Mouse (Mus musculus) liver, embryonic 12.5 days (tissue): Measurements from ENCODE around the gene Ncdn. TPM values are rescaled to one million over a fixed set of nuclear protein-coding genes. Genes with fewer than 3 reads are reported as not detected.

Experiments
- ATAC-seq: fragments of 200-750 bp; cut with Nextera tagmentation; 2 replicates; pipeline ENCODE4 v1.8.0; 2017; ENCODE audit warnings: moderate number of reproducible peaks, mild to moderate bottlenecking, moderate library complexity
- H3K27ac ChIP-seq: fragments of 300-500 bp; sonication (generic); 2 replicates; pipeline ENCODE4 v1.5.1; 2016; ENCODE audit warnings: mild to moderate bottlenecking
- H3K27me3 ChIP-seq: fragments of 300-500 bp; sonication (generic); replicated peaks from 2 replicates; pipeline ENCODE4 v1.6.1; 2016; ENCODE audit warnings: mild to moderate bottlenecking, moderate library complexity
- H3K36me3 ChIP-seq: fragments of 300-500 bp; sonication (generic); 2 replicates; pipeline ENCODE4 v1.6.1; 2016; ENCODE audit warnings: mild to moderate bottlenecking, moderate library complexity
- H3K4me1 ChIP-seq: fragments of 300-500 bp; sonication (generic); 2 replicates; pipeline ENCODE4 v1.6.1; 2016
- H3K4me2 ChIP-seq: fragments of 300-500 bp; sonication (generic); 2 replicates; pipeline ENCODE4 v1.6.1; 2016; ENCODE audit warnings: mild to moderate bottlenecking, moderate library complexity
- H3K4me3 ChIP-seq: fragments of 300-500 bp; sonication (generic); 2 replicates; pipeline ENCODE4 v1.5.1; 2016; ENCODE audit warnings: mild to moderate bottlenecking, moderate library complexity
- H3K9ac ChIP-seq: fragments of 300-500 bp; sonication (generic); 2 replicates; pipeline ENCODE4 v1.6.1; 2016; ENCODE audit warnings: mild to moderate bottlenecking, moderate library complexity
- H3K9me3 ChIP-seq: fragments of 300-500 bp; sonication (generic); replicated peaks from 2 replicates; pipeline ENCODE4 v1.6.1; 2016; ENCODE audit warnings: mild to moderate bottlenecking, moderate library complexity
- WGBS: fragments of 180-500 bp; shearing (Covaris S2); methylation state at CpG from one replicate; pipeline ENCODE4 v1.1.7; 2016; ENCODE audit not compliant: insufficient replicate concordance; 5-methylcytosine and 5-hydroxymethylcytosine counted together
- polyA plus RNA-seq: library from polyadenylated mRNA; unstranded; fragments of >200 nt; fragmentation: Nextera tagmentation; extraction: Ambion mirVana; gene quantifications from 2 replicates; pipeline ENCODE4 v1.2.1, GENCODE M21; 2016

Ncdn gene
- polyA plus RNA-seq, 1 experiment from 2014 or later = 15.2 TPM

- Histone ChIP-seq H3K4me2 (no peak overlapping the region), H3K9me3 (no peaks in the 10 kb centered on the region), H3K4me1 (peaks cover 32% of the 10 kb centered on the region), H3K9ac (no peak overlapping the region), H3K27ac (no peak overlapping the region), H3K27me3 (no peaks in the 10 kb centered on the region), H3K4me3 (no peak overlapping the region), H3K36me3 (peaks cover 47% of the 10 kb centered on the region)
- ATAC-seq = no peak
- WGBS = 86% methylated on average over 8 of the region's 8 CpGs
These were observed 2.2 kb downstream of the Ncdn start for GRCm38 (mm10) chr4:126750863-126751555.

GRCm38 (mm10) chr4:126750046-126750683, 3.1 kb downstream of the Ncdn start:
- 86% methylated on average over 26 of the region's 26 CpGs for WGBS
- H3K27me3 ChIP-seq = no peaks in the 10 kb centered on the region
- H3K9me3 ChIP-seq = no peaks in the 10 kb centered on the region
- H3K4me1 ChIP-seq = peaks cover 32% of the 10 kb centered on the region
- no peak overlapping the region for H3K27ac ChIP-seq
- peaks cover 55% of the 10 kb centered on the region for H3K36me3 ChIP-seq
- H3K4me2 ChIP-seq = no peak overlapping the region
- H3K4me3 ChIP-seq = no peak overlapping the region
- no peak for ATAC-seq
- H3K9ac ChIP-seq = no peak overlapping the region

DNA sequence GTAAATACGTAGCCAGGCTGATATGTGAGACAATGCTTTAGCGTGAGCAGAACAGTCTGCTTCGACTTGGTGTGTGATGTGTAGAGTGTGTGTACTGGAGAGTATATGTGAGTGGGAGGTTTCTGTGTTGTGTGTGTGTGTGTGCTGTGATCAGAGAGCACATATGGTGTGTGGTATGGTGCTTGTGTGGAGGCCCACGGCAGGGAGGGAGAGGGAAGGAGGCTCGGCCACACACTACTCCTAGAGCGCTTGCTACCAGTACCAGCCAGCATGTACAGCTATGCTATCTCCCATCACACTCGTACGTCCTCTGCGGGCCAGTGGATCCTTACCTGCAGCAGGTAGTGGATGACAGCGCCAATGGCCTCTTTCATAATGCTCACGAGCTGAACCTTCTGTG, 3.7 kb downstream of the Ncdn start:
- H3K36me3 ChIP-seq = peaks cover 62% of the 10 kb centered on the region
- no peak for ATAC-seq
- H3K4me1 ChIP-seq = peaks cover 28% of the 10 kb centered on the region
- WGBS = 82% methylated on average over 11 of the region's 11 CpGs
- H3K4me3 ChIP-seq = no peak overlapping the region
- H3K4me2 ChIP-seq = no peak overlapping the region
- no peak overlapping the region for H3K9ac ChIP-seq
- no peaks in the 10 kb centered on the region for H3K9me3 ChIP-seq
- H3K27ac ChIP-seq = no peak overlapping the region
- H3K27me3 ChIP-seq = no peaks in the 10 kb centered on the region

DNA sequence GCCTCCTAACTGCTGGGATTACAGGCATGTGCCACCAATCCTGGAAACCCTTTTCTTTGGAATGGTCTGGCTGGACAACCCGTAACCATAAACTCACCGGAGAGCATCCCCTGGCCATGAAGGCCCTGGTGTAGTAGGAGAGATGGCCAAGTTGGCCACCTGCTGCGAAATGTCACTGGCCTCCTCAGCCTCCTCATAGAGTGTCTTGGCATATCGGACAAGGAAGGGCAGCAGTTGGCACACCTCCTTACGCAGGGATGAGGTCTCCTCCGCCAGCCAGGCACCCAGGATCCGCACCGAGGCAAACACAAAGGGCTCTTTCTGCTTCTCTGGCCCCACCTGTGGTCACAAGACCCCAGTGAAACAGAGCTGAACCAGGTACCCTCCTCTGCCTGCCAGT, 4.9 kb downstream of the Ncdn start:
- Histone ChIP-seq H3K4me3 (no peak overlapping the region), H3K27me3 (no peaks in the 10 kb centered on the region), H3K4me1 (peaks cover 21% of the 10 kb centered on the region), H3K9ac (no peak overlapping the region), H3K4me2 (no peak overlapping the region), H3K36me3 (peaks cover 65% of the 10 kb centered on the region), H3K27ac (no peak overlapping the region), H3K9me3 (no peaks in the 10 kb centered on the region)
- ATAC-seq = no peak
- WGBS = 82% methylated on average over 8 of the region's 8 CpGs

- WGBS = 76% methylated on average over 10 of the region's 10 CpGs
- Histone ChIP-seq H3K4me3 (no peak overlapping the region), H3K36me3 (peaks cover 65% of the 10 kb centered on the region), H3K9me3 (no peaks in the 10 kb centered on the region), H3K4me1 (peaks cover 10% of the 10 kb centered on the region; the same call in 1 of the 2 replicates), H3K9ac (no peak overlapping the region), H3K27ac (no peak overlapping the region), H3K27me3 (no peaks in the 10 kb centered on the region), H3K4me2 (no peak overlapping the region)
- ATAC-seq = no peak
These were observed 6.9 kb downstream of the Ncdn start for GRCm38 (mm10) chr4:126746194-126746840.

- Histone ChIP-seq H3K4me1 (peaks cover 11% of the 10 kb centered on the region; the same call in 1 of the 2 replicates), H3K36me3 (peaks cover 62% of the 10 kb centered on the region), H3K9ac (no peak overlapping the region), H3K27me3 (no peaks in the 10 kb centered on the region), H3K4me3 (no peak overlapping the region), H3K4me2 (no peak overlapping the region), H3K9me3 (no peaks in the 10 kb centered on the region), H3K27ac (no peak overlapping the region)
- ATAC-seq = no peak
- whole genome bisulfite sequencing = 43% methylated on average over 13 of the region's 13 CpGs
These were observed 7.6 kb downstream of the Ncdn start for GRCm38 (mm10) chr4:126745506-126746193.

DNA sequence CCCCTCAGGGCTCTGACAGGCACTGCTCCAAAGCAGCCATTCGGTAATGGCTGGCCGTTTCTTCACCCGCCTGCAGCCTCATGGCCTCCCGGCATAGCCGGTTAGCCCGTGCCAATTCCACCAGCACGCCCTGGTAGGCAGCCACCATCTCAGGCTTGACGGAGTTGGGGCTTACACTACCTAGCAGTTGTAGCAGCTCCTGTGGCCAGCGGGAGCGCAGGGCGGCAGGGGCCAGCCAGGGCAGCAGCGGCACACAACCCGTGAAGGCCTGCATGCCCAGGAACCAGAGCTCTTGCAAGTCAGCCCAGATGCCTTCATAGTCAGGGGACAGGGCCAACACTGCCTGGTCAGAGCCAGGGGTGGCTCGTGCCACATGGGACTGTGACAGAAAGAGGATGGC, 8.4 kb downstream of the Ncdn start:
- H3K36me3 ChIP-seq = peaks cover 54% of the 10 kb centered on the region
- 87% methylated on average over 14 of the region's 14 CpGs for WGBS
- H3K4me1 ChIP-seq = peaks cover 11% of the 10 kb centered on the region; the same call in 1 of the 2 replicates
- no peak overlapping the region for H3K4me2 ChIP-seq
- H3K9me3 ChIP-seq = no peaks in the 10 kb centered on the region
- no peak overlapping the region for H3K9ac ChIP-seq
- ATAC-seq = no peak
- peaks cover 6% of the 10 kb centered on the region for H3K27me3 ChIP-seq
- no peak overlapping the region for H3K4me3 ChIP-seq
- H3K27ac ChIP-seq = no peak overlapping the region

- ATAC-seq = no peak
- Histone ChIP-seq H3K27ac (no peak overlapping the region), H3K9me3 (no peaks in the 10 kb centered on the region), H3K9ac (no peak overlapping the region), H3K4me3 (no peak overlapping the region), H3K27me3 (peaks cover 17% of the 10 kb centered on the region), H3K4me2 (no peak overlapping the region), H3K36me3 (peaks cover 43% of the 10 kb centered on the region), H3K4me1 (peaks cover 11% of the 10 kb centered on the region; the same call in 1 of the 2 replicates)
- 33% methylated on average over 11 of the region's 11 CpGs for WGBS
These were observed 9.5 kb downstream of the Ncdn start for GRCm38 (mm10) chr4:126743713-126744112.

DNA sequence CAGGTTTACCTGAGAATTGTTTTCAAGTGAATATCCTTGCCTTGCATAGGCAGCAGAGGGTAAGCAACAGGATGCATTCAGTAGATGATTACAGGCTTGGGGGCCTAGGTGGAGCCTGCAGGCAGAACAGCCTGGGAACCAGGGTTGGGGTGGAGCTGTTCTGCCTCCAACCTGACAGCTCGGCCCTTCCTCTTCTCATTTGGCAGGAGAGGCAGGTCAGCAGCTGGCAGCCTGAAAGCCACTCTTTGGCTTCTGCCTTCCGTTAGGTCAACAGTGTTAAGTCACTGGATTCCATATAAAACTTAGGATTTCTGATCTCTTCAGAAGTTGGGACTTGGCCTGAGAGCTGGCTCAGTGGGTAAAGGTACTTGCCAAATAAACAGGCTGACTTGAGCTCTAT, 10.3 kb downstream of the Ncdn start:
- no peak overlapping the region for H3K27ac ChIP-seq
- WGBS = 59% methylated on average over 2 of the region's 2 CpGs
- ATAC-seq = no peak

DNA sequence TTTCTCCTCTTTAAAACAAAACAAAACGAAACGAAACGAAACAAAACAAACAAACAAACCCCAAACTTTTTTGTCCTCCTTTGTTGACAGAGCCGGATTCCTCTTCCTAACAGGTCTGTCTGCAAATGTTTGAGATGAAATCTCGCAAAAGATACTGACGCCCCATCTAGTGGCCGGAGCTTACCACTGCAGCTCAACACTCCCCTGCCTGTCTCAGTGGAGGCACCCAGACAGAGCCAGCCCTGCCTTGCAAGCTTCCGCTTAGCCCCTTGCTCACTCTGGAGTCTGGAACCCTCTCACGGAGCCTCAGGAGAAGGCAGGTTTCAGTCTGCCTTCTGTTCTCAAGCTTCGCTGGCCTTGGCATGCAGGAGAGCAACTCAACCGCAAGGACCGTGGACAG, 11.8 kb downstream of the Ncdn start:
- H3K9ac ChIP-seq = no peak overlapping the region
- H3K4me2 ChIP-seq = peak overlapping the region; percentile 27; the same call in 1 of the 2 replicates
- peaks cover 6% of the 10 kb centered on the region; the same call in 1 of the 2 replicates for H3K4me1 ChIP-seq
- no peak overlapping the region for H3K4me3 ChIP-seq
- WGBS = 5% methylated on average over 12 of the region's 12 CpGs
- no peaks in the 10 kb centered on the region for H3K9me3 ChIP-seq
- no peak overlapping the region for H3K27ac ChIP-seq
- ATAC-seq = 0 out of 2 replicates have a peak, but pooled peaks have one; percentile 42
- H3K27me3 ChIP-seq = peaks cover 40% of the 10 kb centered on the region
- peaks cover 22% of the 10 kb centered on the region for H3K36me3 ChIP-seq

More for the DNA sequence above, 10.3 kb downstream of the Ncdn start:
- no peaks in the 10 kb centered on the region for H3K9me3 ChIP-seq
- H3K36me3 ChIP-seq = peaks cover 35% of the 10 kb centered on the region
- H3K4me1 ChIP-seq = peaks cover 11% of the 10 kb centered on the region; the same call in 1 of the 2 replicates
- H3K4me2 ChIP-seq = no peak overlapping the region
- H3K4me3 ChIP-seq = no peak overlapping the region
- H3K27me3 ChIP-seq = peaks cover 24% of the 10 kb centered on the region
- H3K9ac ChIP-seq = no peak overlapping the region

DNA sequence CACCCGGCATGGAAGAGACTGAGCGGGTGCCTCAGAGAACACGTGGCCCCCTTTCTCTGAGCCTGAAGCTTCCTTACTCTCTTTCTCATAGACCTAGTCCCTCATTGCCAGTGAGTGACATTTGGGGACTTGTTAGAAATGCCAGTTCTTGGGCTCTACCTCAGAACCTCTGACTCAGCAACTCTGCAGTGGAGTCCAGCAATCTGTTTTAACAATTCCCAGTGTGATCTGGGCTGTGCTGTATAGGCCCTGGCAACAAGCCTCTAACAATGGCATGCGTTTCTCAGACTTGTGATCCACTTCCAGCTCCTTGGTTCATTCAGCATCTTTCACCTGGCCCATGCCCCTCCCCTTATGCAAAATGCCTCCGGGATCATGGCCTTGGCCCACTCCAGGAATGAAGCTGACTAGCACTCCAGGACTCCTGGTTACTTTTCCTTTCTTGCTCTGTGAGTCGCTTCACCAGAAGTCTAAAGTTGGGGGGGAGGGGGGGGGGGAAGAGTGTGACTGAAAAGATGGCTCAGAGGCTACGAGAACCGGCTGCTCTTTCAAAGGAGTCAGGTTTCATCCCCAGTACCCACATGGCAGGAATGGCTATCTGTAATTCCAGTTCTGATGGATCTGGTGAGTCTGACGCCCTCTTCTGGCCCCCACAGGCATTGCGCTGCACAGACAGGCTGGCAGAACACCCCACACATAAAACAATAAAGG, 13.1 kb downstream of the Ncdn start:
- WGBS = 38% methylated on average over 10 of the region's 10 CpGs
- H3K9me3 ChIP-seq = no peaks in the 10 kb centered on the region
- peaks cover 9% of the 10 kb centered on the region for H3K36me3 ChIP-seq
- ATAC-seq = no peak
- no peak overlapping the region for H3K4me3 ChIP-seq
- H3K27ac ChIP-seq = no peak overlapping the region
- H3K4me1 ChIP-seq = peaks cover 17% of the 10 kb centered on the region
- peaks cover 53% of the 10 kb centered on the region for H3K27me3 ChIP-seq
- no peak overlapping the region for H3K9ac ChIP-seq
- H3K4me2 ChIP-seq = no peak overlapping the region
